Mouse (Mus musculus): ENCODE measurements around the gene 9130204L05Rik.

9130204L05Rik gene

DNA sequence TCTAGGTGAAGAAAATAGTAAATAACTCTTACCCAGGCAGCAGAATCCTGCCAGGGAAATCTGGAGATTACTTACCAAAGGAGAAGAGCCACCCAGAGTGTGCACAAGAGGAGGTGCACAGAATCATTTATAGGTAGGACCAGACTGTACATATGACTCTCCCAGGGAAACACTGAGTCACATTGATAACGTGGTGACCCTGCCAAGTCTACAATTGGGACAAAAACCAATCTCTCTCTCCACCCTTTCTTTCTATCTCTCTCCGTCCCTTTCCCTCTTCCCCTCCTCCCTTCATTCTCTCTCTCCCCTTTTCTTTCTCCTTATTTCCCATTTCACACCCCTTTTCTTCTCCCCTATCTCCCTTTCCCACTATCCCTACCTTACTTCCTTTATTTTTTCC lies at the start of gene 9130204L05Rik:
Gene 9130204L05Rik (minus strand): TSS at position 101 of the 400 bp plus-strand sequence.
- no peak for DNase-seq (ENCODE audit: low read depth)

DNA sequence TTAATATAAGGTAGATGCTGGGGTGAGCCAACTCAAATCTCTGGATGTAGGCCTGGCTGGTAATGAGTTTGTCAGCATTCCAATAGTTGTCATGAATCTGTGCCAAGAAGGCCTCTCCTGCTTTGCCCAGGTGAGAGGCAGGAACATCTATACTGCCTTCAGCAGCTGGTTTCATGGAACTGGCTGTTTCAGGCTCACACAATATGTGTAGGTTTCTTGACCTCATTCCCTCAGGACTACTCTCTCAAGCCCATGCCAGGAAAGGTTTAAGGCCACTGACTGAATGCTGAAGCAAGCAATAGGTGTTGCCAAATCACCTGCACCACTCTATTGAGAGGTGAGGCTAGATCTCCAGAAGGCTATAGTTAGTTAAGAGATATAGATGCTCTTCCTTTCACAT lies 18.1 kb upstream of the 9130204L05Rik start:
- DNase-seq (ENCODE audit: low read depth), result no peak

DNA sequence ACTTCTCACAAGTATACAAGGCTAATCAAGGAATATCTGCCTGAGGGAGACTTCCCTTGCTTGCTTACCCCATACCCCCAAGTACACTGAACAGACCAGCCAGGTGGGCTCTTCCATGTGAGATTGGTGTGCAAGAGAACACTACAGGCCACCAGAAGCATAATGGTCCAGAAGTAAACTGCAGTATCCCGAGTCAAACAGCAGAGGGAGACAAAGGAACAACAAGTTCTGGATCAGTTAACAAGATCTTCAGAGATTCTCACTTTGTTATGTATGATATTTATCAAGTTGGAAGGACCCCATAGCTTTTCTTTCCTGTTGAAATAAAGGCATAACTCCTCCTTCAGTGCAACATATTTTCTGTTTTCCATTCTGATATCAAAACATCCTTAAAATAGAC lies 31.4 kb downstream of the 9130204L05Rik start:
- no peak for DNase-seq (ENCODE audit: low read depth)

DNA sequence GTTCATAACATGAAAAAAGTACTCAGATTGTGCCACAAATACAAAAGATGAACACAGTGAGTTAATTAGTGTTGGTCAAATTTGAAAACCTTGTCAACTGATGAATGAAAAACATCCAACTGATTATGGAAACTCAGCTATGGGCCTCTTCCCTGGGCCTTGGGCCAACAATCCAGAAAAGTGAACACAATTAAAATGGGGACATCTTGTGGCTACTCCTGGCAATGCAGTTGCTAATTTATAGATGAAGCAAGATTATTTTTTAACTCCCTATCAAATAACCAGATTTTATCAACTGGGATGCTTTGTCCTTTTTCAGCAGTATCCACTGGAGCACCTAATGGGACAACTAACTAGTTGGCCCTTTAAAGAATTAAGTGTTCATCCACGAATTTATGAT lies 37.9 kb downstream of the 9130204L05Rik start:
- no peak for DNase-seq (ENCODE audit: low read depth)
